Mouse (Mus musculus) thymus, adult 2 months (tissue): ENCODE data around the gene Def6.

ENCODE experiments used
- CTCF ChIP-seq: fragments of 200-500 bp; IDR thresholded peaks from 2 replicates; pipeline ENCODE4 v1.5.1; 2012; ENCODE audit warnings: mild to moderate bottlenecking, control low read depth, low read length, moderate library complexity, borderline replicate concordance; ENCODE audit not compliant: control insufficient read depth, poor library complexity, insufficient read depth; ENCODE audit errors: extremely low read depth
- POLR2A ChIP-seq: fragments of 200-500 bp; IDR thresholded peaks from 2 replicates; pipeline ENCODE4 v1.6.1; 2012; ENCODE audit warnings: mild to moderate bottlenecking, low read length, control low read depth, moderate library complexity; ENCODE audit not compliant: control insufficient read depth, poor library complexity, insufficient read depth; ENCODE audit errors: extremely low read depth

GRCm38 (mm10) chr17:28274739-28275138 lies 67.2 kb downstream of the Def6 start:
- TF ChIP-seq POLR2A, result no peak
- peak; percentile 70; the same call in 1 of the 2 replicates for TF ChIP-seq CTCF
